Mouse (Mus musculus): ENCODE measurements around the gene Smc2. TPM values are rescaled to one million over a fixed set of nuclear protein-coding genes. Genes with fewer than 3 reads are reported as not detected.

Smc2 gene
- polyA plus RNA-seq, 1 experiment from 2014 or later: 198 TPM

DNA sequence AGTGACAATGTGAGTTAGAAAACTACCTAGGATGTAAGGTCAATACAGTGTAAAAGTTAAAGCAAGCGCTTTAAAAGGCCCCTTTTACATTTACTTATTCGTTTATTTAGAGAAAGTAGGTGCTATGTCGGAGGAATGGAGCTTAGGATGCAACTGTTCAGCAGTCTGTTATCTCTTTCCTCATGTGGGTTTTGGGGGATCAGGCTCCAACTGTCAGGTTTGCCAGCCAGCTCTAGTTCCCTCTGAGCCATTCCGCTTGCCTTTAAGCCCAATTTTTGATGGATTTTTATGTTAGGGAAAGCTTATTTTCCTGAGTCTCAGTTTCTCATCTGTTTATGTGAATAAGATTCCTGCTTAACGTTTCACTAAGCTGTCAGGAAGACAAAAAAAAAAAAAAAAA is 80.3 kb downstream of the Smc2 start:
- 86% methylated on average over 5 of the region's 5 CpGs for WGBS
- Histone ChIP-seq H3K9ac (no peak overlapping the region), H3K4me2 (no peak overlapping the region), H3K4me1 (no peaks in the 10 kb centered on the region), H3K9me3 (replicated peaks) (no peaks in the 10 kb centered on the region), H3K4me3 (replicated peaks) (no peak overlapping the region), H3K27me3 (no peaks in the 10 kb centered on the region), H3K36me3 (no peaks in the 10 kb centered on the region), H3K27ac (no peak overlapping the region)
- no peak for ATAC-seq (replicated peaks; ENCODE audit: low FRiP score)

DNA sequence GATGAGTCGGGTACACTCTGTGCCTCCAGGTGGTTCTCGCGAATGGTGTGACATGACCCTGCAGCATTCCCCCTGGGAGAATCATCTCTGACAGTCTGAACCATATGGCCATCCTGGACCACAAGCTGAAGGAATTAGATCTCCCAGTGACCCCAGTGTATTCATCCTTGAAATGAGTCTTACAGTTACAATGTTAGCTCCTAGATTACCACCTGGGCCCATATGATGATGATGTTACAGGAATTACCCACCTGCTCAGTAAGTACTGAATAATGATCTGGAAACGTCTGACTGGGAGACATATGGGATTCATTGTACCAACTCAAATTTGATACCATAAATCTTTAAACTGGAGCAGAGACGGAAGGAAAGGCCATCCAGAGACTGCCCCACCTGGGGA is 87.4 kb downstream of the Smc2 start:
- no peak for ATAC-seq (replicated peaks; ENCODE audit: low FRiP score)
- 52% methylated on average over 5 of the region's 5 CpGs for WGBS

DNA sequence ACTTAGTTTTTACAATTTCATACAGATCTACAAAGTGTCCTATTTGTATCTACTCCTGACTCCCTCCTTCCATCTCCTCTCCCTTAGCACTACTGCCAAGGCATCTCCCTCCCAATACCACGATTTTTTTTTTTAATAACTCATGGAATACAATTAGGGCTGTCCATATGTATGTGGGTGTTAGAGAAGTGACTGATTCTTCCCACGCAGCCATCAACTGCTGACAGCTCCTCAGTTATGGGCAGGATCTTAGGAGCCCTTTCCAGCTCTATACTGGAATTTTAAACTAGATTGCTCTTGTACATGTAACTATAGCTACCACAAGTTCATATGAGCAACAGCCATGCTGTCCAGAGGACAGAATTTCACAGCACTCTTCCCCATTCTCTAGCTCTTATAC is 91.6 kb downstream of the Smc2 start:
- Histone ChIP-seq H3K27me3 (no peaks in the 10 kb centered on the region), H3K4me2 (no peak overlapping the region), H3K4me1 (no peaks in the 10 kb centered on the region), H3K4me3 (replicated peaks) (no peak overlapping the region), H3K36me3 (no peaks in the 10 kb centered on the region), H3K9me3 (replicated peaks) (no peaks in the 10 kb centered on the region), H3K9ac (no peak overlapping the region), H3K27ac (no peak overlapping the region)
- ATAC-seq (replicated peaks; ENCODE audit: low FRiP score): no peak
- 77% methylated on average over 2 of the region's 2 CpGs for WGBS

More for the DNA sequence above, 87.4 kb downstream of the Smc2 start:
- Histone ChIP-seq H3K4me1 (no peaks in the 10 kb centered on the region), H3K36me3 (no peaks in the 10 kb centered on the region), H3K27me3 (no peaks in the 10 kb centered on the region), H3K27ac (no peak overlapping the region), H3K4me3 (replicated peaks) (no peak overlapping the region), H3K9me3 (replicated peaks) (no peaks in the 10 kb centered on the region), H3K9ac (no peak overlapping the region), H3K4me2 (no peak overlapping the region)

Other genes starting within 250 kb of the Smc2 start
- gene Vma21-ps, start 58.0 kb downstream of the Smc2 start, polyA plus RNA-seq (2015; fragmentation: Nextera tagmentation; extraction: Ambion mirVana): 1.5 and 3.0 TPM in 2 replicates
- gene Toporsl, start 157.0 kb downstream of the Smc2 start, polyA plus RNA-seq (2015; fragmentation: Nextera tagmentation; extraction: Ambion mirVana): not detected in 2 replicates